Mouse (Mus musculus) kidney, adult 2 months (tissue): ENCODE measurements at regions not wholly inside any gene's neighbourhood (a gene's known extent, or its start where the extent isn't known, plus 50 kb on each side); places are given as distances from the start of the nearest gene placed in this dataset.
A peak's percentile ranks its signal among the peaks of the same experiment; 100 is the strongest.

ENCODE experiments used
- DNase-seq: peaks from one replicate; pipeline ENCODE4 v3.0.0; 2021
- H3K27ac ChIP-seq: fragments of 200-500 bp; 2 replicates; pipeline ENCODE4 v1.5.1; 2012; ENCODE audit warnings: low read depth, low read length, control low read depth, inconsistent platforms; ENCODE audit not compliant: insufficient read depth
- H3K27me3 ChIP-seq: fragments of 200-500 bp; replicated peaks from 2 replicates; pipeline ENCODE4 v1.6.1; 2012; ENCODE audit warnings: mild to moderate bottlenecking, moderate library complexity, low read length, inconsistent platforms; ENCODE audit not compliant: control insufficient read depth, insufficient read depth
- H3K36me3 ChIP-seq: fragments of 200-500 bp; 2 replicates; pipeline ENCODE4 v1.6.1; 2012; ENCODE audit warnings: mild to moderate bottlenecking, moderate library complexity, low read length, inconsistent platforms; ENCODE audit not compliant: control insufficient read depth, insufficient read depth
- H3K4me1 ChIP-seq: fragments of 200-500 bp; 2 replicates; pipeline ENCODE4 v1.6.1; 2011; ENCODE audit warnings: low read length; ENCODE audit not compliant: control insufficient read depth, insufficient read depth
- H3K4me3 ChIP-seq: fragments of 200-500 bp; 2 replicates; pipeline ENCODE4 v1.5.1; 2011; ENCODE audit warnings: mild to moderate bottlenecking, low read depth, low read length, control low read depth; ENCODE audit not compliant: insufficient read depth
- CTCF ChIP-seq: fragments of 200-500 bp; conservative IDR thresholded peaks from 2 replicates; pipeline ENCODE4 v1.5.1; 2011; ENCODE audit warnings: low read depth, mild to moderate bottlenecking, control low read depth, low read length, moderate library complexity, mixed read lengths; ENCODE audit not compliant: insufficient read depth, insufficient read length
- POLR2A ChIP-seq: fragments of 200-500 bp; IDR thresholded peaks from one replicate; pipeline ENCODE4 v1.6.1; 2011; ENCODE audit warnings: low read depth, low read length, control low read depth
- WGBS: fragments of 180-500 bp; shearing (Covaris S2); methylation state at CpG from one replicate; pipeline ENCODE4 v1.1.7; 2018; 5-methylcytosine and 5-hydroxymethylcytosine counted together

- peak overlapping the region; percentile 56 for H3K27ac ChIP-seq
- peak; percentile 52 for DNase-seq
- H3K36me3 ChIP-seq, result no peaks in the 10 kb centered on the region
- TF ChIP-seq CTCF (no peak), POLR2A (no peak)
- 68% methylated on average over 2 of the region's 2 CpGs for WGBS
- H3K27me3 ChIP-seq, result no peaks in the 10 kb centered on the region
- H3K4me1 ChIP-seq, result peaks cover 8% of the 10 kb centered on the region; the same call in 1 of the 2 replicates
- H3K4me3 ChIP-seq, result no peak overlapping the region
Measured at GRCm38 (mm10) chr1:105157459-105158124, 198.9 kb downstream of the Rnf152 start.

GRCm38 (mm10) chr1:105152175-105152828 is 204.2 kb downstream of the Rnf152 start:
- no peak for DNase-seq
- Histone ChIP-seq H3K4me1 (peaks cover 5% of the 10 kb centered on the region; the same call in 1 of the 2 replicates), H3K4me3 (no peak overlapping the region), H3K36me3 (no peaks in the 10 kb centered on the region), H3K27ac (no peak overlapping the region), H3K27me3 (no peaks in the 10 kb centered on the region)
- no peak for TF ChIP-seq POLR2A
- 65% methylated on average over 6 of the region's 6 CpGs for WGBS

GRCm38 (mm10) chr1:105151466-105151846 is 205.1 kb downstream of the Rnf152 start:
- WGBS, result 56% methylated on average over 1 of the region's 1 CpGs
- Histone ChIP-seq H3K36me3 (no peaks in the 10 kb centered on the region), H3K4me1 (peaks cover 2% of the 10 kb centered on the region; the same call in 1 of the 2 replicates), H3K4me3 (no peak overlapping the region), H3K27me3 (no peaks in the 10 kb centered on the region), H3K27ac (0 out of 2 replicates have a peak overlapping the region, but pooled peaks have one; percentile 38)
- no peak for TF ChIP-seq POLR2A
- no peak for TF ChIP-seq CTCF
- DNase-seq, result no peak

GRCm38 (mm10) chr1:105150624-105151465 is 205.7 kb downstream of the Rnf152 start:
- H3K27ac ChIP-seq, result no peak overlapping the region
- H3K4me1 ChIP-seq, result peaks cover 2% of the 10 kb centered on the region; the same call in 1 of the 2 replicates
- DNase-seq, result no peak
- no peaks in the 10 kb centered on the region for H3K27me3 ChIP-seq
- WGBS, result 82% methylated on average over 12 of the region's 12 CpGs
- no peak overlapping the region for H3K4me3 ChIP-seq
- H3K36me3 ChIP-seq, result no peaks in the 10 kb centered on the region
- no peak for TF ChIP-seq CTCF
- TF ChIP-seq POLR2A, result no peak

- Histone ChIP-seq H3K4me1 (no peaks in the 10 kb centered on the region), H3K4me3 (no peak overlapping the region), H3K27ac (no peak overlapping the region), H3K36me3 (no peaks in the 10 kb centered on the region), H3K27me3 (no peaks in the 10 kb centered on the region)
- 83% methylated on average over 2 of the region's 2 CpGs for WGBS
- DNase-seq, result no peak
- TF ChIP-seq CTCF, result no peak
- no peak for TF ChIP-seq POLR2A
Measured at GRCm38 (mm10) chr1:105148792-105149191, 207.7 kb downstream of the Rnf152 start.

- Histone ChIP-seq H3K27me3 (no peaks in the 10 kb centered on the region), H3K4me3 (no peak overlapping the region), H3K36me3 (no peaks in the 10 kb centered on the region), H3K4me1 (no peaks in the 10 kb centered on the region), H3K27ac (no peak overlapping the region)
- DNase-seq, result no peak
- no peak for TF ChIP-seq CTCF
- no peak for TF ChIP-seq POLR2A
Measured at GRCm38 (mm10) chr1:105148048-105148447, 208.5 kb downstream of the Rnf152 start.

GRCm38 (mm10) chr1:105123936-105124335 is 232.6 kb downstream of the Rnf152 start:
- peak overlapping the region; percentile 60; the same call in 1 of the 2 replicates for H3K27ac ChIP-seq
- H3K4me1 ChIP-seq, result peaks cover 7% of the 10 kb centered on the region
- H3K27me3 ChIP-seq, result no peaks in the 10 kb centered on the region
- WGBS, result 55% methylated on average over 4 of the region's 4 CpGs
- H3K36me3 ChIP-seq, result no peaks in the 10 kb centered on the region
- no peak for DNase-seq
- TF ChIP-seq POLR2A (no peak), CTCF (no peak)
- no peak overlapping the region for H3K4me3 ChIP-seq
